Mouse (Mus musculus) kidney, adult 2 months (tissue): ENCODE results near the gene Vamp4.

Source experiments
- CTCF ChIP-seq: fragments of 200-500 bp; conservative IDR thresholded peaks from 2 replicates; pipeline ENCODE4 v1.5.1; 2011; ENCODE audit warnings: low read depth, mild to moderate bottlenecking, control low read depth, low read length, moderate library complexity, mixed read lengths; ENCODE audit not compliant: insufficient read depth, insufficient read length
- POLR2A ChIP-seq: fragments of 200-500 bp; IDR thresholded peaks from one replicate; pipeline ENCODE4 v1.6.1; 2011; ENCODE audit warnings: low read depth, low read length, control low read depth

DNA sequence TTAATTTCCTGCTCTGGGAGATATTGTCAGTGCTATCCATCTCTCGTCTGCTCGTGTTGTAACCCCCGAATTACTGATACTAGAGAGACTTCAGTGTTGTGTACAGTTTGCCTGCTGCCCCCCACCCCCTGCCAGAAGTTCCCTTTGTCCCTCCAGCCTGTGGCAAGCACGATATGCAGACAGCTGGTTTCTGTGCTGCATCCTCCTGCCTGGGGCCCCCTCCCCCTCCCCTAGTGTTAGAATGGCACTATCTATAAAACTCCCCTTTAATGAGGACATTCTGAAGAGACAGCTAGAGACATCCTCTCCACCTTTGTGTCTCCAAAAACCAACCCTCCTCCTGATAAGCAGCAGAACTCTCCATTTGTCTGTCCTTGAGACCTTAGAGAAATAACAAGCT, 53.6 kb downstream of the Vamp4 start:
- TF ChIP-seq POLR2A (no peak), CTCF (no peak)
